In the genomic region with DNA sequence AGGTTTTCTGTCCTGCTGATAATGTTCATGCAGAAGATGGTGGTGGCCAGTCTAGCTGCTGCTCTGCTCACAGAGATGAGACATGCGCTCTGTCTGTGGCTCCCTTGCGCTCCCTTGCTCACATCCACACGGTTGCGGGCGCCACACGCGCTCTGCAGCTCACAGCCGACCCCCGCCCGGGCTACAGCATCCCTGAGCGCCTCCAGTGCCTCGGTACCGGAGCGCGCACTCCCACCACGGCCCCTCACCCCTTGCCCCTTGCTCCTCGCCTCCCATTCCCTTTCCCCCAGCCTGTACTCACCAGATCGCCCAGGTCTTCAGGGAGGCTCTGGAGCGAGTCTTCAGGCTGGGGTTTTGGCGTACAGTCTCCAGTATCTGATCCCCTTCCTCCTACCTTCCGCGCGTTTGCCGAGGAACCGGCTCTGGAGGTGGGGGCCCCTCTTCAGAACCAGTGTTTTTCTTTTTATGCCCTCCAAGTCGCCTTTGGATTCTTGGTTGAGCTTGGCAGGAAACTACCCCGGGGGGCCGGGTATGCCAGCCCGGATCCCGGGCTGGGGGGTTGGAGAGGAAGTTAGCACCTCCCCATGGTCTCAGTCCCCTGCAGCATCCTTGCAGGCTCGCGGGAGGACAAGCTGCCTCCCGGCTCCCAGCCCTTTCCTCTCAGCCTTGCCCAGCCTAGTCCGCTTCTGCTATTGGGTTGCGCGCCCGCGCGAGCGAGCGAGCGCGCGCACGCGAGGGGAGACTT, we compare ENCODE assay signal across 10 mouse cellular contexts. TPM values are rescaled to one million over a fixed set of nuclear protein-coding genes. Genes with fewer than 3 reads are reported as not detected.
A peak's percentile ranks its signal among the peaks of the same experiment; 100 is the strongest.
DNase-seq lines count a peak whose midpoint lies in the region; ATAC-seq and TF ChIP-seq lines count a peak whose summit lies in the region.
"Had no signal": no experiment of that assay in that cellular context is flagged by ENCODE, and none has a peak within 500 bp of the region (broad histone marks: within the 10 kb centered on the region; RNA-seq: fewer than 3 reads in every experiment).

Gene Gria4 (minus strand): TSS at position 691 of the 745 bp plus-strand sequence.

- H3K9me3 ChIP-seq in limb, embryonic 15.5 days: no peaks in the 10 kb centered on the region

- no peaks in the 10 kb centered on the region for H3K36me3 ChIP-seq in limb, embryonic 15.5 days

- intact Hi-C loops in heart, postnatal 25 days (cut with DNase I): no loop called here

- peak within 1 kb of the TSS; percentile 93 for H3K4me3 ChIP-seq in cerebellum, adult 2 months (replicated peaks; ENCODE audit: insufficient read depth, low read depth, low read length)
- H3K4me3 ChIP-seq in limb, embryonic 15.5 days: peak within 1 kb of the TSS; percentile 54

- H3K4me2 ChIP-seq in limb, embryonic 15.5 days: peak within 1 kb of the TSS; percentile 95

- H3K4me1 ChIP-seq in cerebellum, adult 2 months (ENCODE audit: control insufficient read depth, insufficient read depth, low read length): peaks cover 3% of the 10 kb centered on the region; the same call in 1 of the 2 replicates
- peaks cover 4% of the 10 kb centered on the region; the same call in 1 of the 2 replicates for H3K4me1 ChIP-seq in limb, embryonic 15.5 days

- peak; percentile 80 for DNase-seq in heart, adult 11 months
- DNase-seq in heart, postnatal 25 days (ENCODE audit: low spot score): no peak
- DNase-seq in cerebellum, adult 2 months: peak; percentile 90 to 92
- peak; percentile 84 for DNase-seq in forelimb bud, embryonic 11.5 days (ENCODE audit: low read depth, low spot score)
- DNase-seq in kidney, postnatal 10 days: peak; percentile 78
- DNase-seq in right cerebral cortex, adult 2 months (ENCODE audit: low spot score in 2 of 2): peak; percentile 80 to 82
- no peak for DNase-seq in c-Kit-positive CD71-positive TER-119-positive erythroid progenitor cells, embryonic 14.5 days (ENCODE audit: low spot score)

- peak; percentile 61; the same call in 1 of the 2 replicates for ATAC-seq in limb, embryonic 15.5 days (ENCODE audit: insufficient number of reproducible peaks, low FRiP score, low TSS enrichment, low read depth)

- peak; percentile 82; the same call in 1 of the 2 replicates for TF ChIP-seq POLR2A in cerebellum, adult 2 months (IDR thresholded peaks at IDR 0.05; ENCODE audit: borderline replicate concordance, insufficient read depth, low read length)

- peak within 1 kb of the TSS; percentile 85 for H3K27ac ChIP-seq in cerebellum, adult 2 months (ENCODE audit: insufficient read depth, low read length)
- no peak within 1 kb of the TSS for H3K27ac ChIP-seq in limb, embryonic 15.5 days

- no peak for TF ChIP-seq CTCF in cerebellum, adult 2 months (IDR thresholded peaks at IDR 0.05; ENCODE audit: borderline replicate concordance, insufficient read depth, low read depth, low read length)

- WGBS in cerebellum, adult 2 months: under 1% methylated on average over 46 of the region's 46 CpGs
- WGBS in limb, embryonic 15.5 days: under 1% methylated on average over 46 of the region's 46 CpGs

- H3K9ac ChIP-seq in limb, embryonic 15.5 days: peak within 1 kb of the TSS; percentile 23; the same call in 1 of the 2 replicates

- H3K27me3 ChIP-seq in cerebellum, adult 2 months (ENCODE audit: control insufficient read depth, insufficient read depth, low read length): no peaks in the 10 kb centered on the region
- H3K27me3 ChIP-seq in limb, embryonic 15.5 days: no peaks in the 10 kb centered on the region

RNA-seq across cellular contexts. Expression of gene Gria4, which starts in this region (rescaled TPM):
- total RNA-seq in heart, postnatal 25 days (2021): not detected
- 154 and 178 TPM in 2 replicates for polyA plus RNA-seq in cerebellum, adult 2 months (2012; rRNA removed)
- 1.1 and 1.2 TPM in 2 replicates for polyA plus RNA-seq in limb, embryonic 15.5 days (2015; fragmentation: Nextera tagmentation; extraction: Ambion mirVana)
- total RNA-seq: hematopoietic stem cell, adult 5-6 weeks had no signal
- polyA plus RNA-seq: C2C12 had no signal

Comparison
In these comparisons a context has a peak if more than half of its experiments do, and no peak if none do; other contexts are left out.
1. RNA of gene Gria4 (polyA plus RNA-seq): 154 to 178 TPM in cerebellum, adult 2 months; 1.1 to 1.2 TPM in limb, embryonic 15.5 days; every median in the first group is over 10 times any median in the second.
2. DNase-seq: peak in heart, adult 11 months (single experiment), cerebellum, adult 2 months (2 of 2), forelimb bud, embryonic 11.5 days (single experiment), kidney, postnatal 10 days (single experiment) and right cerebral cortex, adult 2 months (2 of 2); none in heart, postnatal 25 days (single experiment) and c-Kit-positive CD71-positive TER-119-positive erythroid progenitor cells, embryonic 14.5 days (single experiment).